Mouse (Mus musculus) layer of hippocampus, adult 9-10 months (tissue): ENCODE data around the gene Kctd4.
"Not testable (repeated sequence)": the region's sequence is repeated elsewhere in the genome, so short reads cannot be mapped to it uniquely, and the experiment has no call there.

Source experiments
- DNase-seq: peaks from one replicate; pipeline ENCODE4 v3.0.0; 2022; ENCODE audit warnings: low spot score

Kctd4 gene

DNA sequence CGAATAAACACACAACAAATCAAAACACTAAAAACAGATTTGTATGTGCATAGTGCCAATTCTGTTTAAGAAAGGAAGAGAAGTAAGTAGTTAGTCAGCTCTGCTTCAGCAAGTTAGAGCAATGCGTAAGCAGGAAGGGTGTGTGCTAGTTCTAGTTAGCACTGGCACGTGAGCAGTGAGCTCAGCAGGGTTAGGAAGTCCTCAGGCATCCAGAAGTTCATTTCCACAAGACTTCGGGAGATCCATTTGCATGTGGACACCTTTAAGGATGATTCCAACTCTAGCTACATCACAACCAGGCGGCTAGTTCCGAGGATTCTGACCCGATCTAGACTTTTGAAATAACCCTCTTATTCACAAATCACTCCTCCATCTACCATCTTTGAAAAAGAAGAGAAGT, at the start of gene Kctd4:
TSS of gene Kctd4 (plus strand) at position 244 of the 400 bp plus-strand sequence.
- DNase-seq: no peak

DNA sequence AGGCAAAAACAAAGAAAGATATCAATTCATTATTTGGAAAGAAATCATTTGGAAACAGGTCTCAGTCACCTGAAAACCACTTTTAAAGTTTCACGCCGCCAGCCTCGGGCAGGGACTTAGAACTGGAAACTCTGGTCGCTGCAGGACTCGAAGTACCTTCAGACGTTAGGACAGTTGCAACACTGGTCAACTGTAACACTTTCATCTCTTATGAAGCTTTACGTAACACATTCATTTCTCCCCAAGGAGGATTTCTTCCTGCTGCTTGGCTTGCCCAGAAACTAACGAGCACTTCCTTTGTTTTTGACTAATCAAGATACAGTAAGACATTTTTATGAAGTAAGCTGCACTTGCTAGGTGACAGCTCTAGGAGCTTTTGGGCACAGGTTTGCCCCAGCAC, 47.9 kb upstream of the Kctd4 start:
- DNase-seq: no peak

DNA sequence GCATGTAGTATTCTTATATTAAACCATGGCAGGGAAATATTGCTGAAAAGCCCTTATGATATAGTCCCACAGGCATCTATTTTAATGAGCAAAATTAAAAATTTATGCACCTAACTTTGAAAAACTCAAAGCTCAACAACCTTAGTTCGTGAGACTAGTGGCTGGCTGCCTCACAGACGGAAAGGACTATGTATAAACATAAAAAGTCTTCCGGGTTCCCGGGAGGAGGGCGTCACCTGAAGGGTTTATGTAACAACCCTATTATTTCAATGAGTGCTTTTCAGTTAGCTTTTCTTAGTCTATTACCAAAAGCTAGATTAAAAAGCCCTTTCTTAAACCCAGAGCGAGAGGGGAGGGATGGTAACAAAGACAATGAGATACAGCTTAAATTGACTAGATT, 42.8 kb upstream of the Kctd4 start:
- DNase-seq: no peak

DNA sequence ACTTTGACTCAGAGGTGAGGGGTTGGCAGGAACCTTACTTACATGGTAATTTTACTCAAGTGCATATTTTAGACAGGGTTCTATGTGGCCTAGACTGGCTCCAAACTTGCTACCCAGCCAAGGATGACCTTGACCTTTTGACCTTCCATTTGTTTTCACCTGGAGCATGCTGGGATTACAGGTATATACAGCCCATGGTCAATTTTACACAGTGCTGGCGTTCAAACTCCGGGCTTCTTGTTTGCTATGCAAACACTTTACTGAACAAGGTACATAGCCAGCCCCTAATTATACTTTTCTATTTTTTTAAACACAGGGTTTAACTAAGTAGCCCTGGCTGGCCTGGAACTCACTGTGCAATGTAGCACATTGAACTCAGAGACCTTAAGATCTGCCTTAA, 42.1 kb upstream of the Kctd4 start:
- DNase-seq: no peak

DNA sequence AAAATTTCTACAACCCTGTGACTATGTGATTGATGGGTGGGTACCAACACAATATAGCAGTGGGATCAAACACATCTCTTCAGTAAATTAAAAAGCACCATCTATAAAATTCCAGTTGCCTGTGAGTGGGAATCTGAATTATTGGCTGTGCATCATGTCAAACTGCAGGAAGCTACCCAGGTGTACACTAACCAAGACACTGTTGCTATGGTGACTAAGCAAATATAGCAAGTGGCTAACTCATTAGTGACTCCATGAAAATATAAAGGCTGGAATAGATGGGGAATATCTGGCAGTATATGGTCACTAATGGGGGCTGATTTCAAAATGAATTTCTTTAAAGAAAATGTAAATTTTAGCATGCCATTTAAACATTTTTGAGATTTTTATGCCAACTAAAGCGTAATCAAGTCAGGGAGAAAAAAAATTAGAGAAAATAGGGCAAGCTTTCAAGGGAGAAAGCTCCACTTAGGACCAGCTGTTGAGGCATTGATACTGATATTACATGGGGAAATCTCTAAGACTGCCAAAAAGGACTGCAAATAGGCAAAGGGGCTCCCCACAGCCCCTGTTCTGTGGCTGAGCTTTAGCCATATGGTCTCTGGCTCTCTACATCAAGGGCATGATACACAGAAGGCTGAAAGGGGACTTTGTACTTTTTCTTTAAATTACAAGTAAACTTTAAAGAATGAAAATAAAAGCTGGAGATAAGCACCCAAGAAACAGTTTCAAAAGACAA, 31.3 kb upstream of the Kctd4 start:
- no peak for DNase-seq

DNA sequence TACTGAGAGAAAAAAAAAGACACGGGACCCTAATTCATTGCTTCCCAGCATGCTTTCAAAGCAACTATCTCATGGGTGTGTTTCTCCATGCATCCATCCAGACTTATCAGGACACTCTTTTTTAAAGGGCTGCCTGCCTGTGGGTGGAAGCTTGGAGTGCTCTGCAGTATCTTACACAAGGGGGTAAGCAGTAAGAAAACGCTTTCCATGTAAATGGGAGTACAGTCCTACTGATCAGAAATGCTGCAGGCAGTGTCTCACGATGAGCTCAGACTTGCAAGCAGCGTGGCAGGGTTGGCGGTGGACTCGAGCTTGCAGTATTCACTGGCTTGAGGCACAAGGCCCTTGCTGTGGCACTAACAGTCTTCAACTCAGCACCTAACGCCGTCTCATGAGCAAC, 25.1 kb upstream of the Kctd4 start:
- not testable (repeated sequence) for DNase-seq

DNA sequence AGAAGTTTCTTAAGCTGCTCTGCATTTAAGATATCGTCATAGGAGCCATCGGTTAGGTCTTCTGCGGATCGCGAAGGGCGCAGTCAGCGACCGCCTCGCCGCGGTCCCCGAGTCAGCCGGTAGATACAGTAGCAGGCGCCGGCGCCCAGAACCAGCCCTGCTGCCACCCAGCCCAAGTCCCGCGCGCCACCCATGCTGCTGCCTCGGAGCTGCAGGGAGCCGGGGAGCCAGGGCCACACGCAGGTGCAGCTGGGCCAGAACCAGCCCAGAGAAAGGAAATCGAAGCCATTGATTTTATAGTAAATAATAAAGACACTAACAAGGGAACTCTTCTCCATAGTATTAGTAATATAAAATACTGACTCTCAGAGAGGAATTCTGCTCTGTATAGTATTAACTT, 23.5 kb upstream of the Kctd4 start:
- no peak for DNase-seq

DNA sequence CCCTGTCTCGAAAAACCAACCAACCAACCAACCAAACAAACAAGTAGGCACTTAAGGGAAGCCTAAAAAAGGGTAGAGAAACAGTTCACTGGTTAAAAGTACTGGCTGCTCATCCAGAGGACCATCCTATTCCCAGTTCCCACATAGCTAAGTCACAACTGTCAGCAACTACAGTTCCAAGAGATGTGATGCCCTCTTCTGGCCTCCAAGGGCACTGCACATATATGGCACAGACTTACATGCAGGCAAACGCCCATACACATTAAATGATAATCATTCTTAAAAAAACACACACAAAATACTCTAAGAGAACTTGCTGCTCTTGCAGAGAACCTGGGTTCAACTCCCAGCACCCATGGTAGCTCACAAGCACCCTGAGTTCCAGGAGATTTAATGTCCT, 20.4 kb upstream of the Kctd4 start:
- DNase-seq: no peak

DNA sequence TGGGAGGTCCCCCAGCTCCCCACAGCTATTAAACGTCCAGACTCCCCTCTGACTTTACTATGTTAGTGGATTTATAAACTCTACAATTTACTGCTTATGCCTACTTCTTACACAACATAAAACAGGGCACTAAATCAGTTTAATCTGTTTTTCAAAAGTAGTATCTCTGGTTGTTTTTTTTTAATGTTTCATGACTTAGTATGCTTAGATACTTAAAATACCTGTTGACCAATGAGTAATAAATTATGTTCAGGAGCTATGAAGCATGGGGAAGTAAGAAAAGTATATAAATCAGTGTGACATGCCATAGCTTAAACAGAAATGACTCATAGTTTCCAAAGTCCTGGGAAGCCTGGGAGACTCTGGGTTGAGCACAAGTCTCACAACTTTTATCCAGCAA, 17.1 kb upstream of the Kctd4 start:
- no peak for DNase-seq

DNA sequence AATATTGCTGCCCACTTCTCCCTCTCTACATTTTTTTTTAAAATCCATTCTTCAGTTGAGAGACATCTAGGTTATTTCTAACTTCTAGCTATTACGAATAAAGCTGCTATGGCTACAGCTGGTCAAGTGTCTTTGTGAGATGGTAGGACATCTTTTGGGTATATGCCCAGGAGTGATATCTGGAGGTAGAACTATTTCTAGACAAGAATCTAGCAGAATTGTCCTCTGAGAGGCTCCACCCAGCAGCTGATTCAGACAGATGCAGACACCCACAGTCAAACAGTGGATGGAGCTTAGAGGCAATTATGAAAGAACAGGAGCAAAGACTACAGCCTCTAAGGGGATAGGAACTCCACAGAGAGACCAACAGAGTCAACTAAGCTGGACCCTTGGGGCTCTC, 13.3 kb upstream of the Kctd4 start:
- DNase-seq: no peak

DNA sequence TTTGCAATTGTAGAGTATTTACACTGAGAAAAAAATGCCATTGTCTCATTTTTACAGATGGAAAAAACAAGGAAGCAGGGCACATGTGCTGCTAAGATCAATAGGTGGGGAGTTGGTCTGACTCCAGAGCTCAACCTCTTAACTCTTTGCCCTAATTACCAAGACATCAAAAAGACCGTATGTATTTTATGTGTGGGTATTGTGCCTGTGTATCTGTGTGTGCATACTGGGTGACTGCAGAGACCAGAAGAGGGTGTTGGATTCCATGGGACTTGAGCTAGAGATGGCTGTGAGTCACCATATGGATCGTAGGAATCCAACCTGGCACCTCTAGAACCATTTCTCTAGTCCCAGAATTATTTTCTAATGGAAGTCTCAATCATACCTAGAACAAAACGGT, 12.4 kb upstream of the Kctd4 start:
- DNase-seq: no peak

DNA sequence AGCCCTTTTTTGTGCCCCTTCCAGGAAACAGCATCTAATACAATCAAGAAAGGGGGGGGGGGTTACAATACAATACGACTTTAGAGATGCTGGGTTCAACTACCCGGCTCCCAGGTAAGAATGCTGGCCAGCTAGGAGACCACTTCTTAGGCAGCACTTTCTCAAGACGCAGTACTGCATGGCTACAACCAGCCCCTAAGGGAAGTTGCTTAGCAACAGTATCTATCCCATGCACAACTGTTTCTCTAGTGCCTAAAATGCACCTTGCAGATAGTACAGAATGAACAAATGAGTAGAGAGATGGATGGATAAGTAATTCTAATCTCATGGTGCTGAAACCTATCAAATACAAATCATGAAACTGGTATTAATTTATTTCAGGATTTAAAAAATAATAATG, 7.1 kb upstream of the Kctd4 start:
- DNase-seq: no peak

DNA sequence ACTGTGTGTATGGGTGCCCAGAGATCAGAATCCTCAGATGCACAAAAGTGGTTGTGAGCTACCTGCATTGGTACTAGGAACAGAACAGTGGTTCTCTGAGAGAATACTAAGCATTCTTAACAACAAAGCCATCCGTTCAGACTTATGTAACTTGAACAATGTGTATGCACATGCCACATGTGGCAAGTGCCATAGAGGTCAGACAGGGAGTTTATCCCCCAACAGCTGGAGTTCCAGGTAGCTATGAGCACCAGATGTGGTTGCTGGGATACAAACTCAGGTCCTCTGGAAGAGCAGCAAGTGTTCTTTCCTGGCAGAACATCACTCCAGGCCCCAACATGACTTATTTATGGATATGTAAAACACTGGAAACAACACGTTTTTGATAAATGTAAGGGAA, 1.8 kb upstream of the Kctd4 start:
- DNase-seq: no peak

DNA sequence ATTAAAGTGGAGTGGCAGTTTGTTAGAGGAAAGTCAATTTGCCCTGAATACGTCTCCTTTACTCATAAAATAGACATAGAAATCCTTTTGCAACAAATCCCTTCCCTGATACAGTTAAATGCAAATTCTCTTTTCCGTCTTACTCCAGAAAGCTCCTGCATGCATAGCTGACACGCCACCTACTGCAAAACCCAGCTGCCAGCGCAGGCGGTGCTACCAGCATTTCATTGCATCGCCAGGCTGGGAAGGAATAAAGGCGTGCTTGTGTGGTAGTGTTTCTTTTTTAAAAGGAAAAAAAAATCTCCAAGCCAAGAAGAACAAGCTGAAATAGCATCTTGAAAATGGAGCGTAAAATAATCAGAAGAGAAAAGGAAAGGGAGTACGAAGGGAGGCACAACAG, 7.4 kb downstream of the Kctd4 start:
- peak; percentile 73 for DNase-seq

DNA sequence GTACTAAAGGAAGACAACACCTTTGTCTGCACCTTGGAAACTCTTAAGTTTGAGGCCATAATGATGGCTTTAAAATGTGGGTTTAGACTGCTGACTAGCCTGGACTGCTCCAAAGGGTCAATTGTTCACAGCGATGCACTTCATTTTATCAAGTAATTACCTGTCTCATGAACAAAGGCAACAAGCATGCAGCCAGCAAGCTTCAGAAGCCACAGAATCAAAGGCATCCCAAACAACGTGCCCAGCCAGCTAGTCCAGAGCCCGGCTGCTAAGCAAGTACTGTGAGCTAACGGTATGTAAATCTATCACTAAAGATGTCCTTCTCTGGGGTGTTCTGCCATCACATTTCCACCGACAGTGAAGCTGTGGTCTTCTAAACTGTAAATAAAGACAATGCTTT, 8.4 kb downstream of the Kctd4 start:
- DNase-seq: no peak

DNA sequence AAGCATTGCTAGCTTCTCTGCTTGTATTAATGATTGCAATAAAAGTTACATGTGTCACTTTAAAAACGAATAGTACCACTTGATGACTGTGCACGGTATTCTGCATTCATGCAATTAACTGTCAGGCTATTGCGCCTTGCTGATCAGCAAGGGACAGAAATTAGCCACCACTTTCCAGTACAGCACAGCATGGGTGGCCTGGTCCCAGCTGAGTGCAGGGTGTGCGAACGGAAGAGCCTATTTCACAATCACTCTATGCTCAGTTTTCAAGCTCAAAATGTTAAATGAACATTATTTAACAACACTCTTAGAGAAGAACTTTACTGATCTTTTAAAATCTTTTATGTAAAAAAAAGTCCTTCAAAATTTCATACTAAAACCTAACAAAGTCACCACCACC, 9.2 kb downstream of the Kctd4 start:
- DNase-seq: no peak

DNA sequence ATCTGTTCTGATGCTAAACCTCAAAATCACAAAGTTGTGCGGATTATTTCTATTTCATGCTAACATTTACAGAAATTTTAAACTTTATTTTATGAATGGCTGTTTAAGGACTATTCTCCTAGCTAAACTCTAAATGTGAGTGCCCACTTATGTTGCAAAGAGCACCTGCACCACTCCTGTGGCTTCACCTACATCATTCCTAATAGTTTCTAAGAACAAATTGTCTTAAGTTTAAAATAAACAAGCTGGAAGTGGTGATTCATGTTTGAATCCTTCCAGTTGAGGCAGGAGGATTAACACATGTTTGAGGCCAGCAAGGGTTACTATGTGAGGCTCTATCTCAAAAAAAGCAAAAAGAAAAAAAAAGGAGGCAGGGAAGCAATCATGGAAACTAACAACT, 9.6 kb downstream of the Kctd4 start:
- DNase-seq: no peak

DNA sequence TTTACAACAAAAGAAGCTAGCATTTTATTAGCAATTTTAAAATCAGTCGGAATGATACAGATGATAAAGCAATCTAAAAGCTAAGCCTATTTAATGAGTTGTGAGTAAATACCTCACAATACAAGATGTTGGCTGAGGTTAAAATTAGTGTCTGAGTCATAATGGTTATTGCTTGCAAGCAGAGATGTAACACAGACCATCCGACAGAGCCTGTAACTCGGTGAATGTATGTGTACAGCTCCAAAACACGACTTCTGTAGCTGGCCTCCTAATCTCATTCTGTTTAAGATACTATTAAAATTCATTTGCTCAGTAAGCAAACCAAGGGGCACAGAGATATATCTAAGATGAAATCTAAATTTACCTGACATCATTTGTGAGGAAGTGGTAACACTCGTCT, 12.5 kb downstream of the Kctd4 start:
- DNase-seq: no peak

DNA sequence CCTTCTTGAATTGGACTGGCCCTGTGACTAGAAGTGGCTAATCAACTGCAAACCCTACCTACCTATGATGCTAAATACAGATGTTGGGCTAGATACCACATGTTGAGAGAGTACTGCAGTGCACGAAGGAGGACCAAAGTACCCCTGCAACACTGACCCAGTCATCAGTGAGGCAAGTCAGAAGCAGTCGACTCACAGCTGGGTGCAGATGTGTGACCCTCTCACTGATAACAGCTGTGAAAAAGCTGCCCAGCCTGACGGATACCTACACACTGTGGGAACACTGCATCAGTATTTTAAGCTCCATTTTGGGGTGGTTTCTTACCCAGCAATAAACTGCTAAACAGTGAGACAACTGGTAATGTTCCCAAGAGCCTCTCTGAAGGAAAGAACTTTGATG, 21.3 kb downstream of the Kctd4 start:
- DNase-seq: no peak

DNA sequence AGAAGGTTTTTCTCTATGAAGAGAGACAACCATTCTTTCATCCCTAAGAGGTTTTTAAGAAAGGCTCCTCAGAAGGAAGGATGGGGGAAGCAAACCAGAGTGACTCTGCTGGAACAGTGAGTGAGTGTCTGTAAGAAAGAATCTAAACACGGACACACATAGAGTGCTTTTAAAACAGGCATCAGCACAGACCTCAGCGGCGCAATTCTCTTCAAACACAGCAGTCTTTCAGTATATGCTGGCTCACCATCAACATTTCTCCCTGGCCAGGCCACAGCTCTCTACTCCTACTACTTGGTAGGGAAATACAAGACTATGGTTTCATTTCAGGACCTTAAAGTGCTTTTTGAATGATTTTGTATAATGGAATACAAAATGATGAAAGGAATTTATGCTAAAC, 26.4 kb downstream of the Kctd4 start:
- no peak for DNase-seq

DNA sequence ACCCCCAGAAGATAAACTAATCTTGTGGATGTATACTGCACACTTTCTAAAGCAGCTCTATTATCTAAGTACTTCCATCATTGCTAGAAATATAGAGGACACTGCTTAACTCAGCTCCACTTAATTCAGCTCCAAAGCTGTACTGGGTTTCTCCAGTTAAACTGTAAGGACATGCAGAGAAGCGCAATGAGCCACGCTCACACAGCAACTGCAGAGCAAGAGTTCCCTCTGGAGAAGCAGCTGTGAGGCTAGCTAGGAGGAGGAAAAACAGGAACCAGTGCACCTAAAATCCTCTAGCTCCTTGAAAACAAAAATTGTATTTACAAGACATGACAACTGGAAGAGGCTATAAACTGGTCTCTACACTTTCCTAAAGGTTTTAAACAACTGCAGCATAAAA, 29.1 kb downstream of the Kctd4 start:
- DNase-seq: no peak

DNA sequence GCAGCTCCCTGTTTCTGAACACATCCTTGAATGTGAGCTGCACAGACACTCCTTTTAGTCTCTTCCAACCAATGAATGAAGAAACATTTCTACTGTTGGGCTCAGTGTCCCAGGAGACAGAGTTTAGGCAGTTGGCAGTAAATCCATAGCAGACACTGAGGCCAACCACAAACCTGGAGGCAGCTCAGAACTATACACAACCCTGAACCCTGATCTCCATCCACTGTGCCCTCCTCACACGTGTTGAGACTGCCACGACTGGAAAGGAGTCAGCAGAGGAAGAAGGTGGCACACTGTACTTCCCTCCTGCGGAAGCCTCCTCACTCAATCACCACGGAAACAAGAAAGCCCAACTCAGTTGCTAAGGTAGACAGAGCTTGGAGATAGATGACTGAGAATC, 30.3 kb downstream of the Kctd4 start:
- DNase-seq: no peak

DNA sequence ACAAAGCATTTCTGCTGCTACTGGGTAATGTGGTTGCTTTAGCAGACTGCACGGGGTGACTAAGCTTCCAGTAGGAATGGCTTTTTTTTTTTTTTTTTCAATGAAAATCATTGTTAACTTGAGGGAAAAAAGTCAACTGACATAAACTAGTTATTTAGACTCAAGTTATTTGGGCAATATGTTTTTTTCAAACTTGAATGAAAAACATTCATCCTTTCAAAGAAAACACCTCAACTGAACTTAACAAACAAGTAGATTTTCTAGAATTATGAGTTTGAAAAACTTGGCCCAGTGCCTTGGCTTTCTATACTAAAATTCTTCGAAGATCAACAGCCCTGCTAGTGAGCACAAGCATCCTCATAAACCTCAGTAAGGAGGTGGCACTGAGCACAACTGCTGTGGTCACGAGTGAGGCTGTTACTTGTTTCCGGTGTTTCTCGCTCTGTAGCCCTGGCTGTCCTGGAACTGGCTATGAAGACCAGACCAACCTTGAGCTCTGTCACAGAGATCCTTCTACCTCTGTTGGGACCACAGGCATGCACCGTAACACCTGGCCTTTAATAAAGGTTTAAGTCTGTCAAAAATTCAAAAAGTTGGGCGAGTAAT, 32.2 kb downstream of the Kctd4 start:
- DNase-seq: no peak

DNA sequence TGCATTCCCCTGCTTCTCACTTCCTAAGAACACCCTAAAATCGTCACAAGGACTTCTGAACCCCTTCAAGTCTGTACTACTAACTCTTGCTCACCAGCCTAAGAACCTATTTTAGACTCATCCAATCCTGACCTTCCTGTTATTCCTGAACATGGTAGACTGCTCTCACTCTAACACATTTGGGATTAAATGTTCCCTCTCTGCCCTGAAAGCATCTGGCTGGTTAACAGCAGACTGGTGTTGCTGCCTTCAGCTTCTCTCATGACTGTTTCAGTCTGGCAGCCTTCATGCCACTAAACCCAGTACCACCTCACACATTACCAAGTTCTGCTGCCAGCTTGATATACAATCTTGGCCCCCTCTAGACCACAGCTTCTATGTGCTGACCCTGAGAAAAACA, 34.4 kb downstream of the Kctd4 start:
- no peak for DNase-seq
